Mouse (Mus musculus) kidney, adult 11 months (tissue): ENCODE results near the gene Cd300c2.
"Not testable (repeated sequence)": the region's sequence is repeated elsewhere in the genome, so short reads cannot be mapped to it uniquely, and the experiment has no call there.

Experiments used
- DNase-seq: peaks from one replicate; pipeline ENCODE4 v3.0.0; 2022

Cd300c2 gene

GRCm38 (mm10) chr11:115001474-115002040 lies at the start of gene Cd300c2:
Cd300c2 (minus strand) TSS chr11:115001880.
- DNase-seq, result no peak

DNA sequence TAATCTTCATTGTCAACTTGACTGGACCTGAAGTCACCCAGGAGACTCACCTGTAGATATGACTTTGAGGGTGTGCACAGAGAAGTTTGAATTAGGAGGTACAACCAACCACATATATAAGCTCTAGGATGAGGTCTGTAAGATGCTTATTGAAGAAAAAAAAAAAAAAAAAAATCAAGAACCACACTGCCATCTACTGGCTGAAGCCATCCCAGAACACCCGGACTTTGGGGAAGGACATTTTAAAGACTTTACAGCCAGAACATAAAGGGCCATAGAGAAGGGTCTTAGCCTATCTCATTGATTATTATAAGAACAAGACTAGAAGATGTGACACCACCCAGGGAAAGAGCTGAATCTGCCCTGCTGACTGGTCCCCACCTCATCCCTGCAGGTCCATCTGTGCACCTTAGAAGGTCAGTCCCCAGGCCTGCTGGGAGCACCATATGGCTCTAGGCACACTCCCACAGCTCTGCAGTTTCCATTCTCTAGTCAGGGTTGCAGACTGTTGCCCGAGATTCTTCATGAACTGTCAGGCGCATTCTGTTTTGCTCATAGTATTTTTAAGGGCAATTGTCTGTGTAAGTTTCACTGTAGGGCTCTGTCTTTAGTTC lies 47.7 kb upstream of the Cd300c2 start:
- DNase-seq, result no peak

GRCm38 (mm10) chr11:115048259-115048658 lies 46.6 kb upstream of the Cd300c2 start, which contains the start of gene Cd300ld3:
Cd300ld3 (minus strand) TSS chr11:115048409.
- no peak for DNase-seq

DNA sequence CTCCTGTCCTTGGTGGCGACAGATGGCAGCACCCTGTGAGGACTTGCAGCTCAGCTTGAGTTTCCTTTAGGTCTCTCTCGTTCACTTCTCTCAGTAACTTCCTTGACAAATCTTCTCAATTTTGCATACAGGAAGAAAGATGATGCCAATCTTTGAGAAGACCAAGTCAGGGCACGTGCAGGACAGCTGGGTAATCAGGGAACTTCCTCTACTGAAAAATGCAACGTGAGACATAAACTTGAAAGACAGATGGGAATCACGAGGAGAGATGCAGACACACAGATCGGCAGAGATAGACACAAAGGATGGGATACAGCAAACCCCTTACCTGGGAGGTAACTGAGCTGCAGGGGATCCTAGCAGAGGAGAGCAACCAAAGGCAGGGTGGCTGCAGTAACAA lies 36.0 kb upstream of the Cd300c2 start, which contains the start of gene Cd300ld5:
Gene Cd300ld5 (minus strand): TSS at position 101 of the 400 bp plus-strand sequence.
- not testable (repeated sequence) for DNase-seq

- not testable (repeated sequence) for DNase-seq
These were observed 25.2 kb upstream of the Cd300c2 start, which contains the start of gene Cd300ld4 for GRCm38 (mm10) chr11:115026912-115027311. Cd300ld4 (minus strand) TSS chr11:115027012.

DNA sequence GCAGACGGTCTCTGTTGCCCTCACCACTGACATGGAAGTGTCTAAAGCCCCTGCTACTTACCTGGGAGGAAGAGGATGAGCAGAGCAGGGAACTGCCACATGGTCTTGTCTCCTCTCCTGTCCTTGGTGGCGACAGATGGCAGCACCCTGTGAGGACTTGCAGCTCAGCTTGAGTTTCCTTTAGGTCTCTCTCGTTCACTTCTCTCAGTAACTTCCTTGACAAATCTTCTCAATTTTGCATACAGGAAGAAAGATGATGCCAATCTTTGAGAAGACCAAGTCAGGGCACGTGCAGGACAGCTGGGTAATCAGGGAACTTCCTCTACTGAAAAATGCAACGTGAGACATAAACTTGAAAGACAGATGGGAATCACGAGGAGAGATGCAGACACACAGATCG lies 14.4 kb upstream of the Cd300c2 start, which contains the start of gene Cd300ld2:
Gene Cd300ld2 (minus strand): TSS at position 101 of the 400 bp plus-strand sequence.
- DNase-seq, result not testable (repeated sequence)

- no peak for DNase-seq
These were observed 2.4 kb upstream of the Cd300c2 start for GRCm38 (mm10) chr11:115004070-115004469.

- DNase-seq, result no peak
These were observed 11.9 kb downstream of the Cd300c2 start, which contains the start of gene Cd300ld for GRCm38 (mm10) chr11:114989793-114990192. Cd300ld (minus strand) TSS chr11:114989922.

DNA sequence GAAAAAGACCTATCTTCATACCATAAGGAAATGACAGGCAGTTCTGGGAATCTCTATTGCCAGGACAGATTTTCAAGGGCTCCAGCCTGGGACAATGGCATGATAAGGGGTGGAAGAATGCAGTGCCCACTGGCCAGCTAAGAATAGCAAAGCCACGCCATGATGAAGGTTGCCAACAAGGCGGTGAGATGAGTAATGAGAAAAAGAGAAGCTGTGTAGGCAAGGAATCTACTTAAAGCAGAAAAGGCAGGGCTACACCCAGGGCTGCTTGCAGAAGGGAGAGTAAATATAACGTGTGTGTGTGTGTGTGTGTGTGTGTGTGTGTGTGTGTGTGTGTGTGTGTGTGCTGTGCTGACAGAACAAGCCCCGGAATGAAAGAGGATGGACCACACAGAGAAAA lies 19.8 kb downstream of the Cd300c2 start:
- no peak for DNase-seq

DNA sequence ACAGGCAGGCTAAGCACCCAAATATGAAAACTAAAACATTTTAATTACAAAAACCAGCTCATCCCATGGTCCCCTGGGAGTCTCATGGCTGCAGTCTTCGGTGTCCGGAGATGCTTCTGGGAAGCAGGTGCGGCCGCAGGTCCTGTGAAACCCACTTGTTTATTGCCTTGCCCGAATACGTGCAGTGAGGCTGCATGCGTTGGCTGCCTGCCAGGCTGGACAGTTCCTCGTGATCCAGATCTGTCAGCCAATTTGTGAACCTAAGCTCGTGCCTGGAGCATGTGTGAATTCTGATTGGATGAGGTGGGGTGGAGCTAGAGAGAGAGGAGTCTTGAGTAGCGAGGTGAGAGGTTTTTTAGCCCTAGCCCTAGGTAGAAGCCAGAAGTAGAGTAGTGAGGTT lies 29.0 kb downstream of the Cd300c2 start:
- no peak for DNase-seq

DNA sequence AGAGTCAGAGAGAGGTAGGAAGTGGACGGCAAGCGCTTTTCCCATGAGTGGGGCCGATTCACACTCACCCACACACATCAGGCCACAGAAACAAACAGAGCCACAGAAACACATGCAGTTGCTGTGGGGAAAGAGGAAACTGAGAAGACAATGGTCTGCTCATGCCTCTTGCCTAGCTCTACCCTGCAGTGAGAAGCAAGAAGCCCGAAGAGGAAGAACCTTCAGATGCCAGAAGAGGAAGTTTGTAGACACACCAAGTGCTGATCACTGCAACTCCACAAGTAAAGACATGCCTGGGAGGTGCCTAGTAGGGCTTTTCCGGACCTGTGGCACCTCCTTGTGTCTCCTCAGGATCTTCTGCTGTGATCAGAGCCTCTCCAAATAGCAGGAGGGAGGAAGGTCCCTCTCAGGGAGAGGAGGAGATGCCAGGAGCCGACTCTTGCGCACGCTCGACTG lies 32.9 kb downstream of the Cd300c2 start, which contains the start of gene Cd300c:
Gene Cd300c (minus strand): TSS at position 406 of the 456 bp plus-strand sequence.
- DNase-seq, result no peak

DNA sequence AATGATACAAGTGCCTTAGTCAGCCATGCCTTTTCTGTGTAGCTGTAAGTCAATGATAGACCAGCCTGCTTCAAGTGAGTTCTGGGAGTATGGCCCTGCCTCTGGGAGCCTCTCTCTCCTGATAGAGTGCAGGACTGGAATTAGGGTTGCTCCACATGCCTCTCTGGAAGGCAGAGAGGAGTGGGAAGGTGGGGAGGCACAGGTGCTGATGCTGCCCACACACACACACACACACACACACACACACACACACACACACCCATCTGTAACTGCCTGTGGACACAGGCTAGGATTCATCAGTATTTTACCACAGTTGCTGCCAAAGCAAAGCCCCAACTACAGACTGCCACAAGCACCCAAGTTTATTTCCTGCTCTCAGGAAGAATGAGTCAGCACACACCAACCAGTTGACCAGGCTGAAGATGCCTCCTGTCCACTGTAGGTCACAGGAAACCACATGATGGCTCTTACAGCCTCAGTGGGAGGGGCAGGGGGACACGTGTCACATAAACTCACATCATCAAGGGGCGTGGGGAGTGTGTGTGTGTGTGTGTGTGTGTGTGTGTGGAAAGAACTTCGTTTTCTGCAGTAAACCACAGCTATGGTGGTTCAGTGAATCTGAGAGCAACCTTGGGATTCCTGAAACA lies 36.4 kb downstream of the Cd300c2 start:
- DNase-seq, result no peak

DNA sequence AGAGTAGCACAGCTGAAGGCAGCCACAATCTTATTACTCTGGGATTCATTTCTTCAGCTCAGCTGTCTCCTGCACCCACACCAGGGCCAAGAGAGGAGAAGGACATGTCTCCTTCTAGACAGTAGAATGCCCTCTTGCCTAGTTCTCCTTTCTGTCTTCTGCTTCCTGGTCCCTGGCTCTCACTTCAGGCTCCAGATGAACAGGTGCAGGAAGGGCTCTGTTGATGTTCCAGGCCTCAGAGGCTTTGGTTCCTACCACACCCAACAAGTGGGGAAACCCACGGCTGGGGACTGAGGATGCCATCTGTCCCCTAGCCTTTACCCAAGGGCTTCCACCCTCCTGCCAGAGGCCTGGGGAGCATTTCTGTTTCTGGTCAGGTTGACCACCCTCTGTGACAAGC lies 41.3 kb downstream of the Cd300c2 start:
- no peak for DNase-seq
